Mouse (Mus musculus): Measurements from ENCODE around the gene Ccdc61.
"Not testable (repeated sequence)": the region's sequence is repeated elsewhere in the genome, so short reads cannot be mapped to it uniquely, and the experiment has no call there.

Ccdc61 gene

DNA sequence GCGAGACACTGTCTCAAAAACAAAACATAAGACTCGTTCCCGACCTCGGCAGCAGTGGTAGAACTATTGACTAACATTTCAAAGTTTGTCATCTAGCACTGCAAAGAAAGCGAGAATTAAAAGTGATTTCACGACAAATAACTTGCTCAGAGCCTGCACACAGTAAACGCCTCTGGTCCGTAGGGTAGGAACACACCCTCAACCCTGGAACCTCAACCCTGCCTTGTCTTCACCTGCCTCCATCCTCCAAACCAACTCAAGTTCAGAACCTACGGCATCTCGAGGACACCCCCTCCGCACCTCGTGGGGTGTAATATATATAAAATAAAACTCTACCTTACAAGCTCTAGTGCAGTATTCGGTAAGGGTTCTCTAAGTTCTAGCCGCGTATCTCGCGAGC lies 418 bp downstream of the Ccdc61 start:
- no peak for DNase-seq

DNA sequence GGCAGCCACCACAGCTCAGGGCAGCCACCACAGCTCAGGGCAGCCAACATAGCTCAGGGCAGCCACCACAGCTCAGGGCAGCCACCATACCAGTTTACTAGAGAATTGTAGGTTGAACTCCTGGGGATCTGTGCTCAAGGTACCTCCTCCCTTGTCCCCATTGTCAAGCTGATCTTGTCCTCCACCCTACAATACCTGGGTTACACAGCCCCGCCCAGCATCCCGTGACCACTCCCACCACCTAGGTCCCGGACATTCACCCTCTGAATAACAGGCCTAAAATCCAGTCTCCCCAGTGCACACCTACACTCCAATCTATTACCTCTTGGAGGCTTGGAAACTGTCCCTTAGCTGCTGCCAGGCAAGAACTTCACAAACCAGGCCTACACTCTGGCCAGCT lies 5.2 kb downstream of the Ccdc61 start:
- DNase-seq = no peak

DNA sequence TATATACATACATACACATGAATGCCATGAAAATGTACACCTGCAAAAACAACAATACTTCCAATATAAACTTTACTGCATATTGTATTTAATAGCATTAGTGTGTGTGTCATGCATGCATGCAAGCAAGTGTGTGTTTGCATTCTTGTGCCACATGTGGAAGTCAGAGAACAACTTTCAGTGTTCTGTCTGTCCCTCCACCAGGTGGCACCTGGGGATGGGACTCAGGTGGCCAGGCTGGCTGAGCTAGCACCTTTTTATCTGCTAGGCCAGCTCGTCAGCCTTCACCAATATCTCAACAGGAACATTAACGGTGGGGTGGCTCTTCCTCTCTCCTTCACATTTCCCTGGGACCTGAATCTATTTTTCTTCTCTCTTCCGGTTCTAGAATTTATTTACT lies 7.7 kb downstream of the Ccdc61 start:
- DNase-seq = no peak

DNA sequence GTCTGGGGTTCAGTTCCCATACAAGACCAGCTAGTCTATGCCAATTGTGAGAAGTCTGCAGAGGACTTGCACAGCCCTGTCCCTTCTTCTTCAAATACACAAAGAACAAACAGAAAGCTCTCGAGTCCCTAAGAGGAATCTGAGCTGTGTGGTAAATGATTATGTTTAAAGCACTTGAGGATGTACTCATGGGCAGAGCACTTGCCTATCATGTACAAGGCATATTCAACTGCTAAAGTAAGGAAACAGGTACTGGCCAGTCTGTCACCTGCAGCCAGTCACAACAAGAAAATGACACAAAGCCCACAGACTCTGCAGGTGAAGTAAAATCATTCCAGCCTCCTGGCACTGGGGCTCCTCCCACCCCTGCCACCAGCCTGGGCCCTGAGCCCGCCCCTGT lies 9.7 kb downstream of the Ccdc61 start:
- no peak for DNase-seq

DNA sequence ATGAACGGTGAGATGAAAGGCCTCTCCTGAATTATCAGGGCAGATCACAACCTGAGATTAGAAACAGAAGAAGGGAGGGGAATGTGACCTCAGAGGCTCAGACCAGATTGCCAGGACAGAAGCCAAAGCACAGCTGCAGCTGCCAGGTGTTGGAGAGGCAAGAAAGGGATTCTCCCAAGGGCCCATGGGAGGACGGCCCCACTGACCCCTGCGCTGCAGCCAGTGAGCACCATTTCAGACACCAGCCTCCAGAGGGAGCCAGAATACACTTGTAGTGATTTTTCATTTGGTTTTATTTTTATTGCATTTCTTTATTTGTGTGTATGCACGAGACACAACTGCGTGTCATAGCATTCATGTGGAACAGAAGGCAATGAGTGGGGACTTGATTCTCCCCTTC lies 13.7 kb downstream of the Ccdc61 start:
- DNase-seq = peak in 1 of 2 experiments; percentile 19

DNA sequence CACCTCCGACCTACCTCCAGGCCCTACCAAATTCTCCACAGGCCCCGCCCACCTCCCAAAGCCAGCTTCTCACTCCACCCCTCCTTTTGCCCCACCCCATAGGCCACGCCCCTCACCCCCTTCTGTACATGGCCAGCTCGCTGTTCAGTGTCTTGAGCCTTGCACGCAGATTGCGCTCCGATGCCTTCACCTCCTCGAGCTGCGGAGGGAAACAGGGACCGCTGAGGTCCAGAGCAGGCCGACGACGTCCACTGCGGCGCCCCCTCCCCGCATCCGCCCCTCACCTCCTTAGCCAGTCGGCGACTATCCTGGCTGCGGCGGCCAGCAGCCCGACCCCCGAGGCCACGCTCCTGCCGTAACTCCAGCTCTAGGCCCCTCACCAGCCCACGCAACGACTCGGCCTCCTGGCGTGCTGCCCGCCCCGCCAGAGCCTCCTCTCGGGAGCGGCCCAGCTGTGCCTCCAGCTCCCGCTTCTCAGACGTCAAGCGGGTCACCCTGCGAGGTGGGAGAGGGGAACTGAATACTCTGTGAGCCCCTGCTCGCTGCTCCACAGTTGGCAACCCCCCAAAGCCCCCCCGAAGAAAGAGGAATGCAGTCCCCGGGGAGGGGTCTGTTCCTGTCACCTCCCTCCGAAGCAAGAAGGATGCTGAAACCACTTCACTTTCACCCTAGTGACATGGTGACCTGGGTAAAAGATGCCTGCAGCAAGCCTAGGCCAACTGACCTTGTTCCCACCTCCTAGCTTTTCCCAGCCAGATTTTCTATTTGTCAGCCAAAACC lies 16.4 kb downstream of the Ccdc61 start:
- DNase-seq = peak; percentile 61 to 65

DNA sequence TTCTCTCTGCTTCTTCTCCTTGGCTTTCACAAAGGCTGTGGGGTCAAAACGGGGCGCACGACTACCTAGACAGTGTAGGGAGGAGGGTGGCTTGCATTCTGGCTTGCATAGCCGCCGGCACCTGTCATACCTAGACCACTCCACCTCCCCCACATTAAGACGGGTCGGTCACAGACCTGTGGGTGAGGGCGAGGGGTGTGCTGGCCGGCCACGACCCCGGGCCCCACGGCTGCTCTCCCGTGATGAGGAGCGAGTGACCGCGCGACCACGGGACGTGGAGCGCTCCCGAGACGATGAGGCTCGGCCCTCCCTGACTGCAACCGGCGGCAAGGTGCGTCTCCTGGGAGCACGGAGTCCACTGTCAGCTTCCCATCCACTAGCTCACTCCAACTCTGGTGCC lies 17.2 kb downstream of the Ccdc61 start:
- DNase-seq = no peak

DNA sequence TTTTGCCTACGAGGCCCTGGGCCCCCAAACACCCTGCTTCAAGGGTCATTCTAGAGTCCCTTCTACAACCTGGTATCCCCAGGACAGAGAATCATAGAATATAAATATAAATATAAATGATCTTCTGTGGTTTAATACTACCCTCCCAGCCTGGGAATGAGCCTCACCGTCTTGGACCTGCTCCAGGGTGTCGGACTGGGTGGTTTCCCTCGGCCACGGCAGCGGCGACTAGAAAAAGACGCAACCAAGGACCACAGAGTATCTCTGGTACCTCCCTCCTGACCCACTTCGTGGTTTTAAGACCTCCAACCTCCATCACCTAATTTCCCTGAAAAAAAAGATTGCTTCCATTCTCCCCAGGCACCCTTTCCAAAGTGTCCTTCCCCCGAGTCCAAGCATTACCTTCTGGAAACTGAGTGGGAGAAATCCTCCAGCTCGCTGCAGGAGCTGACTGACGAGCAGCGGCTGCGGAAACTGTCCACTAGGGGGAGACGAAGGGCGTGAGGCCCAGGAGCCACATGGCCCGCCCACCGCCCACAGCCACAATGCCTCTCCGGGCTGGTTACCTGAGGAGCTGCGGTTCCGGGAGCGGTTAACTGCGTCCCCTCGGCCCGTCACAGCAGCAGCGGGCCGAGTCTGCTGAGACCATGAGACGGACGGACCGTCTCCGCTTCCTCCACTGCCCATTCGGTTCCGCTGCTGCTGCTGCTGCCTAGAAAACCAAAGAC lies 18.2 kb downstream of the Ccdc61 start:
- peak; percentile 87 to 88 for DNase-seq

DNA sequence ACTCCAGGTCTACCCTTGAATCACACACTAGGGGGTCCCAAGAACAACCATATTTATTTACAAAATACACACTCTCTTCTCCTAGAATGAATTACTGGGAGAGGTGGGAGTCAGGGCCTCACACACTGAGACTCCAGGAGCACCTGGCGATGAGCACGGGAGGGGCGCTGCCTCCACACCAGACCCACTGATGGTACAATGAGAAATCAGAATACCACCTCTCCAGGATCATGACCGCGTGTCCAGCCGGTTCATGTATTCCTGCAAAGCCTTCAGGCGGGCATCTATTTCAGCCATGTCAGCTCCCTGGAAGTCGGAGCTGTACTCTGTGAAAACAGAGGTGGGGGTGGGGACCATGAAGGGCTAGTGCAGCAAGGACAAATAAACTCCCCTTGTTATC lies 19.4 kb downstream of the Ccdc61 start:
- no peak for DNase-seq

DNA sequence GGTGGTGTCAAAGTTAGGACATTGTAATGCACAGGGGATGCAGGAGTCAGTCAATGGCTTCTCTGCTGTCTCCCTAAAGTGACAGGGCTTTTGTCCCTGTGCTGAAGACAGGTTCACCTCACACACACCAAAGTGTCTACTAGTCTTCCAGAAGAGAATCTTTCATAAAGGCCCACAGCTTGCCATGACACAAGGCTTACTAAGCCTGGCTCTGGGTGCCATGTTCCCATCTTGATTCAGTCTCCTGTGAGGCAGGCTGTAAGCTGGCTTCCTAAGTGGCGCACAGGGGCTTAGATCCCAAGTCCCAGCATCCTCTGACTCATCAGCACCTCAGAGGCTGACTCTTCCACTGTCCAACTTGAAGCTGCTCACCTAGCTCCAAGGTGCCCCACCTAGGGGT lies 23.3 kb downstream of the Ccdc61 start:
- DNase-seq = no peak

DNA sequence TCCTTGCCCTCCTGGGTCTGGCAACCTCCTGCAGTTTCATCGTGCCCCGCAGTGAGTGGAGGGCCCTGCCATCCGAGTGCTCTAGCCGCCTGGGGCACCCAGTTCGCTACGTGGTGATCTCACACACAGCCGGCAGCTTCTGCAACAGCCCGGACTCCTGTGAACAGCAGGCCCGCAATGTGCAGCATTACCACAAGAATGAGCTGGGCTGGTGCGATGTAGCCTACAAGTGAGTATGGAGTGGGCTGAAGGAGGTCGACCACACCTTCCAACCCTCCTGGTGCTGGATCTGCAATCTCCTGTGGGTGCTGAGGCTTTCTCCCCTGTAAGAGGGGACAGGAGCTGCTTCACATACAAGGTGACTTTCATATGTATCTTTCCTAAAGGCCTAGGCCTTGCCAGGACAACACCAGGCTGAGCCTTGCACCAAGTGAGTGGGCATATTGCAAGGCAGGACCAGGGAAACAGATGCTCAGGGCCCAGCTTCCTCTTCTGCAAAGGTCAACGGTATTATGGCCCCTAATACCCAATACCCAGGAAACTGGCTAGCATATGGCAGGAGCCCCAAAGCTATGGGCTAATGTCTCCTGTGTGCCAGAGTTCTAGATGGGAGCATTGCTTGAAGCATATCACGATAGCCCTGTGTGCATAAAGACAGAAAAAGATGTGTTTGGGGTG lies 25.3 kb downstream of the Ccdc61 start:
- DNase-seq = no peak

DNA sequence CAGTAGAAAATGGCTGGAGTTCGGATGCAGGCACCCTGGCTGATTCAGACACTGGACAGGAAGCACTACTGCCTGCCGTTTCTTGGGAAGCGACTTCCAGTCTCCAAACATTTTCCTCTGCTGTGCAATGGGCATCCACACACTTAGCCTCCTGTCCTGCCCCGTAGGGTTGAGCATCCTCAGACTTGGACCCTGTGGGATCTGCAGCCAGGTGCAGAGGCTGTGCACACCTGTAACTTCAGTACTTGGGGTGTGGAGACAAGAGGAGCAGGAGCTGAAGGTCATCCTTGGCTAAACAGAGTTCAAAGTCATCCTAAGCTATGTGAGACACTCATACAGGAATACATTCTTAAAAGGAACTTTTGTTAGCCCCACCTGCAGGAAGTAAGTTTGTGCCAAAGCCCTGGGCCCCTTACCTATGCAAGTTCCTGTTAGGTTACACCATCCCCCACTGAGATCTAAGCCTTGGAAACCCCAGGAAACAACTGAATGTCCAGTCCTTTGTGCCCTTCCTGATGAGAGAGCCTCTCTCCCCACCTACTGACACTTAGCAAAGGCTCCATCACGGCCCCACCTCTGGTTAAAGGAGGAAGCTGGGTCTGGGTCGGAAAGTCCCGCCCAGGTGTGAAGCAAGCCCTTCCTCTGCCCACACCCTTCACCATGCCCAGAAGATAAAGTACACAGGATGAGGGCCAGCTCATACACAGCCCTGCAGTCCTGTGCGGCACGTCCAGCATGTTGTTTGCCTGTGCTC lies 26.0 kb downstream of the Ccdc61 start:
- DNase-seq = peak; percentile 38 to 45

DNA sequence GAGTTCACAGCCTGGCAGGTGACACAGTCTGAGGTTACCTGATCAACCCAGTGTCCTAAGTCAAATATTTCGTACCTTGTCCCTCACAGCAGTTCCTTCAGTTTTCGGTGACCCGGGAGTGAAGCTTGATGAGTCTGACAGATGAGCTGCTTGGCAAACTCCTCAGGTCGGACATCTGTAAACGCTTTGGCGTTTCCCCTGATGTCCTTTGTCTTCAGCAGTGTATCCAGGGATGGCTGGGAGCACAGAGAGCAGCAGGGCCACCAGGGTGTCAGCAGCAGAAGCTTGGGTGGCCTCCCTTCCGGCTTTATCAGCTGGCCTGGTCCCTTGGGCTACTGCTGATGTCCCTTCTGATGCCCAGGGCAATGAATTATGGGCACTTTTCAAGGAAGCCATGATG lies 31.5 kb downstream of the Ccdc61 start:
- no peak for DNase-seq

DNA sequence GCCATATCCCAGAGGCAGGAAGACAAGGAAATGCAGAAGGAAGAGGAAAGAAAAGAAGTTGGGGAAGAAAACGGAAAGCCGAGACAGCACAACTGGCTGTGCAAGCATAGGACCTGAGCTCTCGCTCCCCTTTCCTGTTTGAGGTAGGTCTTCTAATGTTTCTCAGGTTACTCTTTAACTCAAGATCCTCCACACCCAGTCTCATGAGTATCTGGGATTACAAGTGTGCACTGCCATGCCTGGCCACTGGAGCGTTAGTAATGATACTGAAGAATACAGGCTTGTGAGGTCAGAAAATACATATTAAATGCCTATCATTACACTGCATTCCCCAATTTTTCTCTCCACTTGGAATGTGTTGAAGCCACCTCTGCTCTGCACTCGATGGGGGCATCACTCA lies 34.8 kb downstream of the Ccdc61 start:
- no peak for DNase-seq

DNA sequence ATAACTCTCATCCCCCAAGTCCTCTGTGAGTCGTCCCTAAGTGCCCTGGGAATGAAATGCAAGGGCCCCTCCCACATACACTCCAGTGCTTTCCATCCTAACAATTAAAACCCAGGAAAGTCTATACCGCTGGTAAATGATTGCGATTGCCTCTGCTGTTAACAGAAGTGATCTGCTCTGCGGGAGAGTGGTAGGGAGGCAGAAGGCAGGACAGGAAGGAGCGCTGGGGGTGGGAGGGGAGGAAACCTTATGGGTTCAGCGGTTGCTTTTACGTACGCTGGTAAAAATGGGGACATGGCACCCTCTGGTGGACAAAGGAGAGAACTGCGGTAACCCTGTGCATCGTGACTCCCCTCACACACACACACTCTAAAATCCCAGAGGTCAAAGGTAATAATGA lies 37.0 kb downstream of the Ccdc61 start:
- DNase-seq = peak; percentile 74 to 77

DNA sequence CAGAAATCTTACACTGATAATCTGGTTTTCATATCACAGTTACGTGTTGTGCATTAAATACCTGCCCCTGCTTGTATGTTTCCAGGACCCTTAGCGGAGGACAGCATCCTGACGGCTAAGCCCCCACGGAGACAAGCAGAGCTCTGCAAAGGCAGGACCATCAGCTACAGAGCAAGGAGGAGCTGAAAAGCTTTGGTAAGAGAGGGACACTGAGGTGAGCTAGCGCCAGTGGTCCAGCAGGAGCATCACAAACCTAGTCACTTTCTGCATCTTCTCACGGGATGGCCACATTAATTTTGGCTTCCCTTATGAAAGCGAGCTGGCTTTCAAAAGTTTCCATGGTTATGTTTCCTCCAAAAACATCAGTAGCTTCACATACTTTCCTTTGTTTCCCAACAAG lies 37.4 kb downstream of the Ccdc61 start:
- no peak for DNase-seq

DNA sequence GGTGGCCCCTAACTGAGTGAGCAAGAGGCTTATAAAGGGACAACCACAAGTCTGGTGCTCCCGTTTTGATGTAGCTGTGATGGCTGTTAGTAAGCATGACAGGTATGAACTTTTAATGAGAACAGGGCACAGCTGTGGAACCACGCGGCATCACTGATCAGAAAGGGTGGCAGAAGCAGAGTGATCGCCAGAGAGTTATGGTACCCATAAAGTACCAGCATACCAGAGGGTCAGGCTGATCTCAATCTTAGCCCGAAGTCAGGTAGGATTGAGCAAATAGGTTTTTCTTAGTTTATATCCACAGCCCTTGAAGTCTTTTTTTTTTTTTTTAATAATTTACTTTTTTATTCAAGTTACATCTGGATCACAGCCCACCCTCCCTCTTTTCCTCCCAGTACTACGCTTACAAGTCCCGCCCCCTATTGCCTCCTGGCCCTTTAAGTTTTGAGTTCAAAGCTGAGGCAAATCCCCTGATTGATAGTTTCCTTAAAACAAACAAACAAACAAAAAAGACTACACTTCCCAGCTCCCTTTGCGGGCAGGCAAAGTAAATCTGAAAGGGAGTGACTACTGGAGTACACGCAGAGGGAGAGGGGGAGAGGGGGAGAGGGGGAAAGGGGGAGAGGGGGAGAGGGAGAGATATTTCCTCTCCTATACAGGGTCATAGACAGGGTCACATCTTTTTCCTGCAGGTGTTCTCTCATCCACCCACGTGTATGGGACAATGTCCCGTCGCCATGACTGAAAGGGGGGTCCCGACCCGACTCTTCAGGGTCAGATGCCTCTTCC lies 38.0 kb downstream of the Ccdc61 start:
- no peak for DNase-seq

DNA sequence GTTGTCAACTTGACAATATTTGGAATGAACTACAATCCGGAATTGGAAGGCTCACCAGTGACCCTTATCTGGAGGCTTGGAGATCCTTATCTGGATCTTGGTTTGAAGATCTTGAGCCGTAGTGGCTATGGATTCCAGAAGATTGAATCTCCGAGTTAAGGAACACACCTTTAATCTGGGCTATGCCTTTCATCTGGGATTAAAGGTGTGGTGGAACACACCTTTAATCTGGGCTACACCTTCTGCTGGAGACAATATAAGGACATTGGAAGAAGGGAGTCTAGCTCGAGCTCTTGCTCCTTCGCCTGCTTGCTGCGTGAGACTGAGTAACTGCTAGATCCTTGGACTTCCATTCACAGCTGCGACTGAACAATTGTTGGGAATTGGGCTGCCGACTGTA lies 39.2 kb downstream of the Ccdc61 start, which contains the start of gene Pglyrp1:
TSS of gene Pglyrp1 (plus strand) at position 301 of the 400 bp plus-strand sequence.
- not testable (repeated sequence) for DNase-seq

DNA sequence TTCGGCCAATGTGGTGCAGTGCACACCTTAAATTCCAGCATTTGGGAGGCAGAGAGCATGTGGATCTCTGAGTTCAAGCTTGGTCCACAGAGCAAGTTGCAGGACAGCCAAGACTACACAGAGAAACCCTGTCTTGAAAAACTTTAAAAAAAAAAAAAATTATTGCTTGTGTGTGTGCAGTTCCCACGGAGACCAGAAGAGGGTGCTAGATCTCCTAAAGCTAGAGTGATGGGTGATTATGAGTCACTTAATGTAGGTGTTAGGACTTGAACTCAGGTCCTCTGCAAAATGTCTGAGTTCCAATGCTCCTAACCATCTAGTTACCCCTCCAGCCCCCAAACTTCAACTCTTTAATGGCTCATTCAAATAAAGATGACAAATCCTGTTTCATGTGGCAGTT lies 41.7 kb downstream of the Ccdc61 start:
- DNase-seq = no peak

DNA sequence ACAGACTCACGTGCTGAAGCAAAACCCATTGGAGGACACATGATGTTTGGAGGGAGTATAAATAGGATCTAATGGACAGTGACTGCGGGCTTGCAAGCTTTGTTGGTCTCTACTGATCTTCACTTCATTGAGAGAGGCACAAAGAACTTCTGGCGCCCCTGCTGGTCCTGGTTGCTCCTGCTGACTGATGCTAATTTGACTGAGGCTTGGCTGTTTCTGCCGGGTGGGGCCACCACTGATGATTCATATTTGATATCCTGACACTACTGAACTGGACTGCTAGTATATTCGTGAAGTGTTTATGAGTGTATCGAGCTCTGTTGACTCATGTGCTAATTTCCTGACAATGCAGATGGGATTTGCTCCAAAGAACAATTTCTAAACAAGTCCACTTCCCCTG lies 47.4 kb downstream of the Ccdc61 start:
- DNase-seq = no peak

DNA sequence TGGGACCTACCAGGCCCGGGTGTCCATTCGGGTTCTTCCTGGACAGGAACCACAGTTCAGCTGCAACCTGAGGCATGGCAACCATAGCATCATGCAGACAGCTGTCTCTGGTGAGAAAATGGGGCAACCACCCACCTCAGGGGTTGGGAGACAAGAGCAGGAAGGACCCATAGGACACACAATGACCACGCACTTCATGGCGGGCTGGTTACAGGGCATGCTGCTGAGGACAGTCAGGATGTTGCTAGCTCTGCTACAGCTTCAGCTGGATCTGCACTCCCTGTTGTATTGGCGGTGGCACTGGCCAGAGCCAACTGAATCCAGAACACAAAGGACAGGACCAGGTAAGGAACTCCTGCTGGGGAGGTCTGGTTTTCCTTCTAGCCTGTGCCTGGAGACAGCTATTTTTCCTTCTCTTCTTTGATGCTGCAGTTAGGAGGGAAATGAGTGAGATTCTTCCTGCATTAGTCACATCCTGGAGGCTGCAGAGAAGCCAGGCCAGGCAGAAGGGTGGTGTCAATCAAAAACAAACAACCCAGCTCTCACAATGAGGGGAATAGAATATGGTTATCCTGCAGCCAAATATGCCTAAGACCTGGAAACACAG lies 51.8 kb downstream of the Ccdc61 start:
- DNase-seq = no peak

DNA sequence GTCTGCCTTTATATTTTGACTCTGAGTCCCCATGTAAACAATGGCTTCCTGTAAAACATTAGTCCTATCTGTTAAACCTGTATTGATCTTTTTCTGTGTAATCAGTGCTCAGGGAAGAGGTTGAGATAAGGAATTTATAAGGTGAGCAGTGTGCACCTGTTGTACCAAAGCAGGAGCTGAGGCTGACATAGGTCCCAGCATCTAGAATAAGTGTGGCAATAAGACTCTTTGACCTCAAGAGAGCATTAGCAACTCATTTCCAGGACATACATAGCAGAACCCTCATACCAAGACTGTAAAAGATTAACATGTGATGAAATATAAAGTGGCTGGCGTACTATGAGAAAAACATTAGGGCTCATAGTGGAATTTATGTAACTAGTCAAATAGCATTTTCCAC lies 61.8 kb downstream of the Ccdc61 start:
- DNase-seq = no peak
